Mouse (Mus musculus) neural tube, embryonic 15.5 days (tissue): ENCODE results near the gene Fam241a. TPM values are rescaled to one million over a fixed set of nuclear protein-coding genes. Genes with fewer than 3 reads are reported as not detected.

Experiments
- ATAC-seq: fragments of 200-750 bp; cut with Nextera tagmentation; 2 replicates; pipeline ENCODE4 v1.8.0; 2017; ENCODE audit warnings: mild to moderate bottlenecking, moderate TSS enrichment, moderate library complexity; ENCODE audit not compliant: low FRiP score
- H3K27ac ChIP-seq: fragments of 300-500 bp; sonication (generic); replicated peaks from 2 replicates; pipeline ENCODE4 v1.5.1; 2015; ENCODE audit warnings: mild to moderate bottlenecking, inconsistent platforms
- H3K27me3 ChIP-seq: fragments of 300-500 bp; sonication (generic); replicated peaks from 2 replicates; pipeline ENCODE4 v1.6.1; 2015; ENCODE audit warnings: inconsistent platforms
- H3K36me3 ChIP-seq: fragments of 300-500 bp; sonication (generic); 2 replicates; pipeline ENCODE4 v1.6.1; 2015; ENCODE audit warnings: inconsistent platforms
- H3K4me1 ChIP-seq: fragments of 300-500 bp; sonication (generic); 2 replicates; pipeline ENCODE4 v1.6.1; 2015; ENCODE audit warnings: inconsistent platforms
- H3K4me2 ChIP-seq: fragments of 300-500 bp; sonication (generic); 2 replicates; pipeline ENCODE4 v1.6.1; 2015; ENCODE audit warnings: inconsistent platforms, mild to moderate bottlenecking, moderate library complexity
- H3K4me3 ChIP-seq: fragments of 300-500 bp; sonication (generic); replicated peaks from 2 replicates; pipeline ENCODE4 v1.5.1; 2015; ENCODE audit warnings: mild to moderate bottlenecking, inconsistent platforms
- H3K9ac ChIP-seq: fragments of 300-500 bp; sonication (generic); replicated peaks from 2 replicates; pipeline ENCODE4 v1.6.1; 2015; ENCODE audit warnings: mild to moderate bottlenecking, inconsistent platforms
- H3K9me3 ChIP-seq: fragments of 300-500 bp; sonication (generic); replicated peaks from 2 replicates; pipeline ENCODE4 v1.6.1; 2016; ENCODE audit warnings: inconsistent platforms
- WGBS: fragments of 180-500 bp; shearing (Covaris S2); methylation state at CpG from one replicate; pipeline ENCODE4 v1.1.7; 2015; ENCODE audit warnings: mixed read lengths; 5-methylcytosine and 5-hydroxymethylcytosine counted together
- polyA plus RNA-seq: library from polyadenylated mRNA; unstranded; fragments of >200 nt; fragmentation: Nextera tagmentation; extraction: Ambion mirVana; gene quantifications from 2 replicates; pipeline ENCODE4 v1.2.1, GENCODE M21; 2015

The Fam241a gene
- polyA plus RNA-seq, 1 experiment from 2014 or later = 7.7 TPM

DNA sequence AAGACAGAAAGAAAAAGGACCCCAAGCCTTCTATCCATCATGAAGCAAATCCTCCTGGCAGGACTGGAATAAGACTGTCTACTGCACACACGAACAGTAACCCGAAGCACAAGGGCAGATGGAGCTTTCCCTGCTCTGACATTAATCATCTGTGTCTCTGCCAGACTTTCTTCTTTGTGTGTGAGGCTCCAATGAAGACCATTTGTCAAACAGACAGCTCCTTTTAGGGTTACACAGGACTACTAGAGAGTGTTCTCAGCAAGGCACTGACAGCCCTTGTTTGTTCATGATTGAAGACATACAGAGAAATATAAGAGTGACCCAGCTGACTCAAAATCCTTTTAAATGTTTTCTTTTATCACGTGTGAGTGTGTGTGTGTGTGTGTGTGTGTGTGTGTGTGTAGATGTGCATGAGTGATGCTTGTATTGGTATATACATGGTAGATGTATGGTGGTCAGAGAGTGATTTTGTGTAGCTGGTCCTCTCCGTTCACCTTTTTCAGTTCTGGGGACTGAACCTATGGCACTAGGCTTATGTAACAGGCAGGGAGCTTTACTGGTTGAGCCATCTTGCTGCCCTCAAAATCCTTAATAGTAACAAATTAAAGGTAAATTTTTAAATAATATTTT lies 21.8 kb downstream of the Fam241a start:
- Histone ChIP-seq H3K27me3 (no peaks in the 10 kb centered on the region), H3K4me2 (no peak overlapping the region), H3K4me3 (no peak overlapping the region), H3K4me1 (no peaks in the 10 kb centered on the region), H3K9ac (no peak overlapping the region), H3K36me3 (no peaks in the 10 kb centered on the region), H3K27ac (no peak overlapping the region), H3K9me3 (no peaks in the 10 kb centered on the region)
- peak; percentile 72 for ATAC-seq
- 11% methylated on average over 4 of the region's 4 CpGs for WGBS

DNA sequence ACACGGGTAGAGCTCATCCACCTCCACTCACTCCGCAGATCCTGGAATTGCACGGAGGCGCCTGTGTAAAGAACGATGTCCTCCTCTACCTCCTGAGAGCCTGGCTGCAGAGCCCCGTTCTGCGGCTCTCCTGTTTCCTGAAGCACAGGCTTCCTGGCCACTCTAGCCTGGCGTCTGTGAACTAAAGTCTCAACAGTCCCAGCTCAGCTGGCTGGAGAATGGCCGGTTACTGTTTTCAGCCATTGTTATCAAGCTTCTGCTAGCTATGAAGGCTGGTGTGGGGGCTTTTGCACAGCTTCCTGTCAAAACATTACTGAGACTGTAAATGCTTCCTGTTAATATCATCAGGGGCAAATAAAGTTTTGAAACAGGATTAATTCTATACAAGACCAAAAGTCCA lies 24.5 kb downstream of the Fam241a start:
- Histone ChIP-seq H3K9ac (no peak overlapping the region), H3K4me1 (no peaks in the 10 kb centered on the region), H3K36me3 (no peaks in the 10 kb centered on the region), H3K4me3 (no peak overlapping the region), H3K4me2 (no peak overlapping the region), H3K27me3 (no peaks in the 10 kb centered on the region), H3K27ac (no peak overlapping the region), H3K9me3 (no peaks in the 10 kb centered on the region)
- no peak for ATAC-seq
- WGBS = 88% methylated on average over 9 of the region's 9 CpGs

DNA sequence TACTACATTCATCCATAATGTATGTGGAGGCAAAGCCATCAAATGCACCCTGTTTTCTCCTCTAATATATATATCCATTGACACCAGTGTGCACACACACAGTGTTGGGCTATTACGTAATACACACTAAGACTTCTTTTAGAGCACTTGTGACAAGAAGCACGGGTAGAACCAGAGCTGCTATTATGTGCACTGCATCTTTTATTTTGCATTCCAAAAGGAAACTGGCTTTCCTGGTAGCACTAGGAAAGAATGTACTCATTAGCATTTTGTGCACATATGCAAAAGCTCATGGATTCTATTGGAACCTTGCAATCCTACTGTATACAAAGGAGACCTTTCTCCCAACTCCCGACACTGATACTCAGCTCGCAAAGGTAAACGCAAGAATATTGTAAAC lies 27.2 kb downstream of the Fam241a start:
- H3K9me3 ChIP-seq = no peaks in the 10 kb centered on the region
- 29% methylated on average over 5 of the region's 5 CpGs for WGBS
- H3K4me3 ChIP-seq = no peak overlapping the region
- no peak overlapping the region for H3K4me2 ChIP-seq
- H3K27ac ChIP-seq = no peak overlapping the region
- H3K36me3 ChIP-seq = no peaks in the 10 kb centered on the region
- H3K9ac ChIP-seq = no peak overlapping the region
- no peaks in the 10 kb centered on the region for H3K27me3 ChIP-seq
- no peaks in the 10 kb centered on the region for H3K4me1 ChIP-seq
- ATAC-seq = no peak

DNA sequence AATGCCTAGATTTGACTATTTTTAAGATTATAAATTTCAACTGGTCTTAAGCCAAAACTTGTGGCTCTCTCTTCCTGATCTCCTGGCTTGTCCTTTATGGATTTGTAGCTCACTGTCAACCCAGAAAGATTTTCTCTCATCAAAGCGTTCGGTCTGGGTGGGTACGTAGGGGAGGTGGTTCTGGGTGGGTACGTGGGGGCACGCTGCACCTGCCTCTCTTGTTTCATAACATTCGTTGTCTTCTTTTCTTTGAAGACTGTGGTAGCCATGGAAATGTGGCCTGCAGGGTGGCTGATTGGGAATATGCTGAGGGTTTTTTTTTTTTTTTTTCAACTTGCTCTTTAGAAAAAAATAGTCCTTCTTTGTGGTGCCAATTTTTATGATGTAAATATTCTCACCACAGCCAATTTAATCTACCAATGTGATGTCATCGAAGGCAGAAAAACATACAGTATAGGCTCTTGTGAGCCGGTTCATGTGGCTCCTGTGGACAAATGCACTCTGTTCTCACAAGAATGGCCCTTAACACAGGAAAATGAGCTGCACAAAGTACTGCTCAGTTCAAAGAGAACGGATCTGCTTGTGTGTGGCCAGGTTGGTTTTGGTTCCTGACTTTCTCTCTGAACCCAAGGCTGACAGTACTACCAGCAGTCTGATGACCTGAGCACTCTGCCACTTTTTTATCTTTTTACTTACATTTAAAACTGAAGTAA lies 27.9 kb downstream of the Fam241a start:
- Histone ChIP-seq H3K27me3 (no peaks in the 10 kb centered on the region), H3K27ac (no peak overlapping the region), H3K4me3 (no peak overlapping the region), H3K9me3 (no peaks in the 10 kb centered on the region), H3K4me2 (no peak overlapping the region), H3K9ac (no peak overlapping the region), H3K36me3 (no peaks in the 10 kb centered on the region), H3K4me1 (no peaks in the 10 kb centered on the region)
- WGBS = 51% methylated on average over 9 of the region's 9 CpGs
- no peak for ATAC-seq

DNA sequence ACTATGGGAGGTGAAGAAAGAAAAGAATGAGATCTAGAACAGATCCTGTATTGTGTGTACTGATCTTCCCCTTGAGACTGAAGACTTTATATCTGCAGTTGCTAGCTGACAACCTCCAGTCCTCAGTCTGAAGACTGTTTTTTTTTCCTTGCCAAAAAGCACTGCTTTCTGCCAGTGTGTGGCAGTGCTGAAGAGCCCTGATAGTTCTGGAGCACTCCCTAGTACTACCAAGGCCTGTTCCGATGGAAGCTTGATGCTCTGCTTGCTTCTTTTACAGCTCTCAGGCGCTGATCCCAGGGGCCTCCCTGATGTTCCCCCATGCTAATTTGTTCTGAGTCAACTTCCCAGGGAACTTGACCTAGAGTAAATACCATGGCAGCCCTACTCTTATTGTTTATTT lies 31.9 kb downstream of the Fam241a start:
- no peaks in the 10 kb centered on the region for H3K27me3 ChIP-seq
- no peak overlapping the region for H3K4me3 ChIP-seq
- H3K36me3 ChIP-seq = no peaks in the 10 kb centered on the region
- ATAC-seq = no peak
- H3K4me1 ChIP-seq = no peaks in the 10 kb centered on the region
- 42% methylated on average over 2 of the region's 2 CpGs for whole genome bisulfite sequencing
- no peak overlapping the region for H3K4me2 ChIP-seq
- no peak overlapping the region for H3K27ac ChIP-seq
- H3K9ac ChIP-seq = no peak overlapping the region
- no peaks in the 10 kb centered on the region for H3K9me3 ChIP-seq

DNA sequence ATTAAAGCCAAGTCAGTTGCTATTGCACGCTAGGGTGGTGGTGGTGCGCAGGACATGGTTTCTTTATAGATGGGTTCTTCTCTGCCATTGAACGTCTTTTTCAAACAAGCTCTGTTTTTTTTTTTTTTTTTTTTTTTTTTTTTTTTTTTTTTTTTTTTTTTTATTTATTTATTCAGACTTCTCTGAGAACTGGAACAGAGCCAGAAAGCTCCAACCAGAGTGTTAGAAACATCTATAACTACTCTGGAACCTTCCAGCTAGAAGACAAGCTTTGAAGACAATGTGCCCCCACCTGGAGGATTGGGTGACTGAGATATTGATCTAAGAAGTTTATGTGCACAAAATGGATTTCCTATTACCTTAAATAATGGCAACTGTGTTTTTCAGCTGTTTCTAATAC lies 32.6 kb downstream of the Fam241a start:
- Histone ChIP-seq H3K36me3 (no peaks in the 10 kb centered on the region), H3K4me3 (no peak overlapping the region), H3K4me2 (no peak overlapping the region), H3K4me1 (no peaks in the 10 kb centered on the region), H3K9me3 (no peaks in the 10 kb centered on the region), H3K27me3 (no peaks in the 10 kb centered on the region), H3K27ac (no peak overlapping the region), H3K9ac (no peak overlapping the region)
- no peak for ATAC-seq
- WGBS = 66% methylated on average over 3 of the region's 3 CpGs

DNA sequence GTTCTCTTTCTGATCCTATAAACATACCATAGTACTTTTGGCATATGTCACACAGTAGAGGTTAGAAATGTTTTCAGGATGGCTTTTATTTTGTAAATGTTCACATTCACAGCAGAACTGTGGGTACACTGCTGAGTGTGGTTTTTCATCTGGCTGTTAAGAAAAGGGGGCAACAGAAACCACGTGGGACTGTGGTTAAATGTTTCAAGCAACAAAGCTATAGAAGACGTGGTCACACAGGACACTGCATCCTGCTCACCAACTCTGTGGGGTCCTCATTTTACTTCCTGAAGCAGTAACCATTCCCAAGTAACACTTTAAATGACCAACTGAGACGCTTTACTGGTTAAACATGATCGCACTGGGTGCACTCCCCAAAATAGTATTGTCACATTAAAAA lies 33.6 kb downstream of the Fam241a start:
- Histone ChIP-seq H3K9me3 (no peaks in the 10 kb centered on the region), H3K4me2 (no peak overlapping the region), H3K27ac (no peak overlapping the region), H3K4me3 (no peak overlapping the region), H3K36me3 (no peaks in the 10 kb centered on the region), H3K27me3 (no peaks in the 10 kb centered on the region), H3K9ac (no peak overlapping the region), H3K4me1 (no peaks in the 10 kb centered on the region)
- WGBS = 78% methylated on average over 4 of the region's 4 CpGs
- ATAC-seq = no peak

DNA sequence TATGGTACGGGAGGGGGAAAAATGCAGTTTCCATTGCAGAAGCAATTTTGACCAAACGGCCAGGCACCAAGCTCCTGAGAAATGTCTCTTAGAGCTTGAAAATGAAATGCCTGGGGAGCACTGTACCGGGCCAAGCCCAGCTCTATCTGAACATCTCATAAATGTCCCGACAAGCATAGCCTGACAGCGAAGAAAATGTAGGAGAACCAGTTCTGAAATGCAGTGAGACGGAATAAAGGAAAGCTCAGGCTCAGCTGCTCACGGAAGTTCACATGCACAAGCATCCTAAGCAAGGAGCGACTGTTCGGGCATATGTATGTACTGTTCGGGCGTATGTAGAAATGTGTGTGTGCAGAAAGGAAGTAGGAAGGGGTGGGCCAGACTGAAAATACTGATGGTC lies 34.8 kb downstream of the Fam241a start:
- 90% methylated on average over 11 of the region's 11 CpGs for WGBS
- no peak overlapping the region for H3K4me2 ChIP-seq
- no peaks in the 10 kb centered on the region for H3K27me3 ChIP-seq
- H3K9me3 ChIP-seq = no peaks in the 10 kb centered on the region
- H3K4me3 ChIP-seq = no peak overlapping the region
- no peak overlapping the region for H3K27ac ChIP-seq
- no peaks in the 10 kb centered on the region for H3K36me3 ChIP-seq
- ATAC-seq = no peak
- no peaks in the 10 kb centered on the region for H3K4me1 ChIP-seq
- no peak overlapping the region for H3K9ac ChIP-seq

DNA sequence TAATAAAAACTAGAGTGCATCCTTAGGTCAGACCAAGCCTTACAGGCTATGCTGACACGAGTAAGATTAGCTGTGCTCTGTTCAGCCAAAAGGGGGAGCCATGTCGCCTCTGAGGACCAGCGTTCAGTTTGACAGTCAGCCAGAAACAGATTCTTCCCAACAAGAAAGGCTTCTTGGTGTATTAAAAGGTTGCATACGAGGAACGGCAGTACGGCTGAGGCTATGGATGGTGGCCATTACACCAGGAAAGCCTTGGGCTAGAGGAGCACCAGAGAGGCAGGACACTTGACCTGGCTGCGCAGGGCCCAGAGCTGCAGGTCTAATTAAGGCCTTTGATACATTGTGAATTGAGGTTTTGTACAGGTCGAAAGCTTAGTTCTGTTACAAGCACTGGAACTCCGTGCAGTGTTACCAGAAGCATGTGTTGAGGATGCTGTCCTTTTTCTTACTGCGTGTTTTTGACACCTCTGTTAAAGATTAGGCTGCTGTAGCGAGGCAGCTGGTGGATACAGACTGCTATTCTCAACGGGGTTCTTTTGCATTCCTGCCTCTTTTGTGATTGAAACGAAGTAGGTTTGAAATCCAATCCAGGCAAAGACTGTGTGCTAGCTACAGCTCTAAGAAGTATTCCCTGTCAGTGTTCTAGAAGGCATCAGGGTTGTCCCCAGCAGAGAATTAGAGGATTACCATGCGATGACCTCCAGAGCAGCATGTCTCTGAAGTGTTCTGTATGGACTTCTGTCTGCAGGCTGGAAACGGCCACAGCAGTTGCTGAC lies 42.5 kb downstream of the Fam241a start:
- ATAC-seq = peak; percentile 87
- H3K9ac ChIP-seq = no peak overlapping the region
- no peaks in the 10 kb centered on the region for H3K9me3 ChIP-seq
- 19% methylated on average over 15 of the region's 15 CpGs for WGBS
- peak overlapping the region; percentile 34 for H3K4me2 ChIP-seq
- H3K36me3 ChIP-seq = no peaks in the 10 kb centered on the region
- no peaks in the 10 kb centered on the region for H3K27me3 ChIP-seq
- H3K4me1 ChIP-seq = peaks cover 7% of the 10 kb centered on the region; the same call in 1 of the 2 replicates
- H3K4me3 ChIP-seq = no peak overlapping the region
- H3K27ac ChIP-seq = no peak overlapping the region

DNA sequence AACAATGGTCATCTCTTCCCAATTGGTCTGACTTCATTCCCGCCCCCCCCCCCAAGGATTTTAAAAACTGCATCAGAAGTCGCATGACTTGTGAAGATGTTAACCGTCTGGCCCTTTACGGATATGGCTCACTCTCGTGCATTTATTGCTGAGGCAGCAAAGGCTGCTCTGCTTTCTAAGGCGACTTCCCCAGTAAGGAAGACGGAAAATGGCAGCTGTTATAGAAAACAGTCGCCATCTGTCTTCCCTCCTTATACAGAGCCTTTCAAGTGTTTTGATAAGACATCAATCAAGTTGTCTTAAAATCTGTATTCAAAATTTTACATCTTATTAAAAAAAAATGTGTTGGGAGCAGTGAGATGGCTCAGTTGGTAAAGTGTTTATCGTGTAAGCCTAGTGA lies 43.4 kb downstream of the Fam241a start:
- H3K36me3 ChIP-seq = no peaks in the 10 kb centered on the region
- 62% methylated on average over 9 of the region's 9 CpGs for WGBS
- ATAC-seq = no peak

DNA sequence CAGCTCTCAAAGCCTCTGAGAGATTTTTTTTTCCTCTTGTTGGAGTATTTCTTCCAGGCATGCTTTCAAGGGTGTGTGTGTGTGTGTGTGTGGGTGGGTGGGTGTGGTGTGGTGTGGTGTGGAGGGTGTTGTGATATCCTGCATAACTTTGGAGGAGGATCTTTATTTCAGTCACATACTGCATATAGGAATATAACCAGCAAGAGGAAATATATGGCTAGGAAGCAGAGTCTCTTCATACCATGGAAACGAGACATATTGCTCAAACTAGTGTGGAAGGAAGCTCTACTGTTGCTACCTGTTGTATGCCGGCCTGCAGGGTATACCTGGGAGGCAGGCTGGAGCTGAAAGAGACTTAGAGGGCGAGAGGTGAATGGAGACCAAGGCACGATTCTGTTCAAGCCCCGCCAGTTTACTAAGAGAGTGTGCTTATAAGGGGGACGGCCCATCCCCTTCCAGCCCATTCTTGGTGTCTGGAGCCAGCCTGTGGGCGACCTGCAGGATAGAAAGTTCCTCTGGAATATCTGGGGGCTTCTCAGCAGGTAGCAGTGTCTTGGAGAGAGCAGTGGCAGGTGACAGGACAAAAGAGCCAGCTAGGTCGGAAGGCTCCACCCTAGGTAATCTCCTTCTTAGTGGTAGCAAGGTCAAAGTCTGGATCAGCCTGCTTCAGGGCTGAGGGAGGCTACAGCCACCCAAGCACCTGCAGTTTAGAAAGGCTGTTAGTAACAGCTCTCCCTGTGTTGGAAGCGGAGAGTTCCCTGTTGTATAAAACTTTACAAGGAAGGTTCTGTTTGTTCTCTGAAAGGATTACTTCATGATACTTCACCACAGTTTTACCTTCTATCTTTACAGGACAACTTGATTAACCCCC lies 45.1 kb downstream of the Fam241a start:
- whole genome bisulfite sequencing = 69% methylated on average over 9 of the region's 9 CpGs
- Histone ChIP-seq H3K36me3 (no peaks in the 10 kb centered on the region), H3K4me3 (no peak overlapping the region), H3K9ac (no peak overlapping the region), H3K27ac (no peak overlapping the region), H3K4me2 (no peak overlapping the region), H3K27me3 (no peaks in the 10 kb centered on the region), H3K9me3 (no peaks in the 10 kb centered on the region), H3K4me1 (peaks cover 7% of the 10 kb centered on the region; the same call in 1 of the 2 replicates)
- ATAC-seq = no peak

More for the DNA sequence above, 43.4 kb downstream of the Fam241a start:
- Histone ChIP-seq H3K4me1 (peaks cover 7% of the 10 kb centered on the region; the same call in 1 of the 2 replicates), H3K4me2 (no peak overlapping the region), H3K27me3 (no peaks in the 10 kb centered on the region), H3K9me3 (no peaks in the 10 kb centered on the region), H3K27ac (no peak overlapping the region), H3K4me3 (no peak overlapping the region), H3K9ac (no peak overlapping the region)
